Mouse (Mus musculus): ENCODE measurements around the gene Pex16. TPM values are rescaled to one million over a fixed set of nuclear protein-coding genes. Genes with fewer than 3 reads are reported as not detected.

The Pex16 gene
- polyA plus RNA-seq, 1 experiment: 80.6 TPM

DNA sequence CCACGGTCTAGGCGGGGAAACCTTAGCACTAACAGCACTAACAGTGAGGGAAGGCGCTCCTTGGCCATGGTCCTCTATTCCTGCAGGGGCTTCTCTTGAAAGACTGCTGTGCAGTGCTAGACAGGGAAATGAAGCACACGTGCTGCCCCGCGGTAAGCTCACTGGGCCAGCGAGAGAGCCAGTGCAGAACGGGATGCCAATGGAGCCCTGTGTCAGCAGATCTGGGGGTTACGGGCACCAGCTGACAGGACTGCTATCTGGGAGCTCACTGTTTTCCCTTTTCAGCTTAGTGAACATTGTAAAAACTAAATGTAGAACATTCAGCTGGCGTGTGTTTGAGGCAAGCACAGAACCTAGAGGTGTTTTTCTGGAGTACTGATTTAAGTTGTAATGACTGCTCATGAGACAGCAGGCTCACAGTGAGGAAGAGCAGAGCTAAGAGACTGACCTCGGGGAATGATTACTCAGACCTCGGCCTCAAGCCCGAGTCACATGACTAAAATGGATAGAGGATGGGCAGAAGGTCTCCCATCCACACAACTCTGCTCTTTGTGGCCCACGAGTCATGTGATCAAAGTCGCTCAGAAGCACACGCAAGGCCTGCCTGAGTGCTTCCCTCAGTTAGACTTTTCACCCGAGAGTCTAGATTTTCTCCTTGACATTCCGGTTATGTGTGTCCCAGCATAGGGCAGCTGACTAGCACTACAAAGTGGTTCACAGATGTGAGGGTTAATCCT lies 34.0 kb downstream of the Pex16 start:
- DNase-seq (ENCODE audit: low read depth, low spot score): no peak
- WGBS: 88% methylated on average over 18 of the region's 18 CpGs

DNA sequence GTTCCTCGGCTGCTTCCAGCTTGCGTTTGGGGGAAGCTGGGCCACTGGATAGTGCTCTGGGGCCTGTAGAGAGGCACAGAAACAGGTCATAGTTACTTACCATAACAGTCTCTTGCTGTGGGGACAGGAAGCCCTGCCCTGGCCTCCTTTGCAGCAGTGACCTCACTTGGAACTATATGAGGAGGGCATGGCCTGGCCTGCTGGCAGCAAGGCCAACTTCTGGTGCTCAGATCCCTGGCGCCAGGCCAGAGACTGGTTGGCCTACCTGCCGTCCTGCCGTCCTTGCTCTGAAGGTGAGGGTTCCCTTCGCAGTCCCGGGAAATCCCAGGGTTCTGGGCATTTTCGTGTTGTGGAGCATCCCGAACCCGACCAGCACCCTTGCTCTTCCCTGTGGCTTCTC lies 37.2 kb downstream of the Pex16 start:
- no peak for DNase-seq (ENCODE audit: low read depth, low spot score)
- WGBS: 89% methylated on average over 10 of the region's 10 CpGs

DNA sequence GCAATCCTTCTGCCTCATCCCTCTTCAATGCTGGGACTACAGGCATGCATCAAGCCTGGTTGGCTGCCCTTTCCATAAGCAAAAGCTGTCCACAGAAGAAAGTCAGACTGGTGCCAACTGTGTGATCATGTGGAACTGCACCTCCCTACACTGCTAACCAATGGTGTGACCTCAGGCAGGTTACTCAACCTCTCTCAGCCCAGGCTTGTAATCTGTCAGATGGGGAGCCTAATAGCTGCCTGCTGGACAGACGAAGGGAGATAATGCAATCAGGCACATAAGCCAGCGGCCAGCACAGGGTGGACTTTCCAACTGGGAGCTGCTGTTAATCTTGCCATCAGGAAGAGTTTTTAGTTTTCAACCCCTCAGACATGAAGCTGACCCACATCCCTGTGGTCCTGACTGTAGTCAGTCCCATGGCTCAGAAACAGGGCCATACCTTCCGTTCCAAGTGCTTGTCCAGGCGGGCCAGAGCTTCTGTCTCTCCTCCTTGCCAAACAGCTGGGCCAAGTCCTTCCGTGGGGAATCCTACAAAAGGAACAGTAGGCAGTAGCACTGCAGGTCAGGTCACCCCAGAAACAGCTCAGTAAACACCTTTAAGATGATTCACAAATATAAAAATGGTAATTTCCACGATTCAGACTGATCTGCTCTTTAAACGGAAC lies 47.4 kb downstream of the Pex16 start:
- DNase-seq (ENCODE audit: low read depth, low spot score): no peak
- 86% methylated on average over 7 of the region's 7 CpGs for WGBS

- DNase-seq (ENCODE audit: low read depth, low spot score): no peak
- WGBS: 73% methylated on average over 10 of the region's 10 CpGs
These were observed 48.1 kb downstream of the Pex16 start for GRCm38 (mm10) chr2:92422388-92423135.

GRCm38 (mm10) chr2:92423156-92423555 lies 48.7 kb downstream of the Pex16 start:
- 91% methylated on average over 9 of the region's 9 CpGs for WGBS
- no peak for DNase-seq (ENCODE audit: low read depth, low spot score)

DNA sequence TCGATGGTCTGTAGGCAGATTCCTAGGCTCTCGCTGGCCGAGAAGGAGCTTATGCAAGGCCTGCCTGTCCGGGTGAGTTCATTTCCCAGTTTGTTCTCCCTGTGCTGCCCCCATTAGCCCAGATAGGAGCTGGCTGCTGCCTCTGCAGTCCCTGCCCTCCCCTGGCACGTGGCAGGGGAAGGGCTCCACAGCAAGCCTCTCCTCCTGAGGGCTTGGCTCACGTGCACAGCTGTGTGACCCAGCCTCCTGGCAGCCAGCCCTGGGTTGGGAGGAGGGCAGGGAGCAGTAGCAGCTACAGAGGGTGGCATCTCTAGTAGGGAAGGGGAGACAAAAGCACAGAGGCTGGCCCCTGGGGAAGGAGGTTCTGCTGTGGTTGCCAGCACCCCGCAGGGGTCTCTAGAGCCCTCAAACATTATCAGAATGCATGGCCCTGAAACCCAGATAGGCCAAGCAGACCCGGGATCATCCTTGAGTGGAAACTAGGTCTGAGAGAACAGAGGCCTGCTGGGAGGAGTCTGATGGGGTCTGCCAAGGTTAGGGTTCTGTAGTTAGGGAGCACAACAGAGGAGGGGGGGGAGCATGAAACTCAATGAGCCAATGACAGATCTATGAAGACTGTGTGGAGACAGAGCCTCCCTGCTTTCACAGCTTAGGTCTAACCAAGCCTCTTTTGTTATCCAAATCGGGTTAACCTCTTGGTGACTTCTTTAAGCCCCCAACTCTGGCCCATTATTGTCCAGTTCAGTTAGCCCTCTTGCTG lies 49.4 kb downstream of the Pex16 start:
- 44% methylated on average over 9 of the region's 9 CpGs for WGBS

GRCm38 (mm10) chr2:92424462-92425308 lies 50.2 kb downstream of the Pex16 start:
- no peak for DNase-seq (ENCODE audit: low read depth, low spot score)
- 69% methylated on average over 9 of the region's 9 CpGs for WGBS

More for the DNA sequence above, 49.4 kb downstream of the Pex16 start:
- no peak for DNase-seq (ENCODE audit: low read depth, low spot score)

GRCm38 (mm10) chr2:92425366-92425765 lies 50.9 kb downstream of the Pex16 start:
- DNase-seq (ENCODE audit: low read depth, low spot score): no peak
- 73% methylated on average over 4 of the region's 4 CpGs for WGBS

DNA sequence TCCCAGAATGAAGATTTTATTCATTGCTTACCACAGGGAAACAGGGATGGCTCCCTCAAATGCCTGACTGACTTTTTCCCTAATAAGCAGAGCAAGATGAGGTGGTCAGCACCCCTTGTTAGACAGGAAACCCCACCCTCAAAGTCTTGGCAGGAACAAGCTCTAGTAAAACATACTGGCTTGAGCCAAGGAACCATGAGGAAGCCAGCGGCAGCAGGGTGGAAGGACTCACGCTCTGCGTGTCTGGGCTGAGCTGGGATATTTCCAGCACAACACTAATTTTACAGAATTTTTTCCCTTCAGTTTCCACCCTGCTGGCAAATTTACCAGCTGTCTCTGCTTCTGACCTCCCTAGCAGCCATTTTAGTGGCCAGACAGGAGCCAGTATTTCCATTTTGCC lies 52.0 kb downstream of the Pex16 start:
- WGBS: 42% methylated on average over 3 of the region's 3 CpGs
- DNase-seq (ENCODE audit: low read depth, low spot score): no peak

DNA sequence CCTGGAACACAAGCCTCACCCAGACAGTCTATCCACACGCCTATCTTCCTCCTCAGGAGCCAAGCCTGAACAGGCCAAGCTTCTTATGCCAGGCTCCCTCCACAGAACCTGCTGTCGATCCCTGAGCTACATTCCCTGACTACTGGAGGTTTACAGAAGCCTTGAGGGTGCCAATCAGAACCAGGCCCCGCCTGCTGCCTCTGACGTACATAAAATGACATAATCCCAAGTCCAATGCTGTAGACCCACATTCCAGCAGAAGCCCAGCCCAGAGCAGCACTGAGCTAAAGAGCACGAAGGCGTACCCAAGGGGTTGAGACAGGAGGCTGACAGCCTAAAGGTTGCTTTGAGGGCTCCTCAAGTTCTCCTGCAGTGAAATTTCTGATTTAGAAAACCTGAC lies 53.4 kb downstream of the Pex16 start:
- no peak for DNase-seq (ENCODE audit: low read depth, low spot score)

GRCm38 (mm10) chr2:92430089-92430488 lies 55.6 kb downstream of the Pex16 start:
- 86% methylated on average over 2 of the region's 2 CpGs for WGBS
- no peak for DNase-seq (ENCODE audit: low read depth, low spot score)

More for the DNA sequence above, 53.4 kb downstream of the Pex16 start:
- WGBS: 8% methylated on average over 6 of the region's 6 CpGs

Other genes with a start within 250 kb of the Pex16 start
- 15.0 and 16.4 TPM in 2 replicates for gene Large2, start 193 bp downstream of the Pex16 start, polyA plus RNA-seq (2012; rRNA removed)
- gene 1700029I15Rik, start 7.9 kb downstream of the Pex16 start, polyA plus RNA-seq (2012; rRNA removed): 3.5 and 5.9 TPM in 2 replicates
- gene Mapk8ip1, start 26.6 kb downstream of the Pex16 start, polyA plus RNA-seq (2012; rRNA removed): 4.7 and 6.1 TPM in 2 replicates
- 6.9 and 10.4 TPM in 2 replicates for gene Cry2, start 59.4 kb downstream of the Pex16 start, polyA plus RNA-seq (2012; rRNA removed)
- gene Slc35c1, start 85.9 kb downstream of the Pex16 start, polyA plus RNA-seq (2012; rRNA removed): 171 and 192 TPM in 2 replicates
- 4.3 and 4.8 TPM in 2 replicates for gene Chst1, start 225.0 kb downstream of the Pex16 start, polyA plus RNA-seq (2012; rRNA removed)